Mouse (Mus musculus) forebrain, embryonic 14.5 days (tissue): ENCODE data around the gene Tlx3. TPM values are rescaled to one million over a fixed set of nuclear protein-coding genes. Genes with fewer than 3 reads are reported as not detected.
A peak's percentile ranks its signal among the peaks of the same experiment; 100 is the strongest.

Source experiments
- ATAC-seq: fragments of 200-750 bp; cut with Nextera tagmentation; 2 replicates; pipeline ENCODE4 v1.8.0; 2017; ENCODE audit warnings: mild to moderate bottlenecking, moderate library complexity
- DNase-seq: peaks from one replicate; pipeline ENCODE4 v3.0.0-alpha.2; 2015; ENCODE audit warnings: low spot score
- H3K27ac ChIP-seq: fragments of 300-500 bp; sonication (generic); 2 replicates; pipeline ENCODE4 v1.5.1; 2014; ENCODE audit warnings: low read depth, mild to moderate bottlenecking, control low read depth, low read length, moderate library complexity
- H3K27me3 ChIP-seq: fragments of 300-500 bp; sonication (generic); replicated peaks from 2 replicates; pipeline ENCODE4 v1.6.1; 2014; ENCODE audit warnings: low read length, control low read depth, mixed read lengths; ENCODE audit not compliant: control insufficient read depth, insufficient read depth
- H3K36me3 ChIP-seq: fragments of 300-500 bp; sonication (generic); 2 replicates; pipeline ENCODE4 v1.6.1; 2014; ENCODE audit warnings: low read length, control low read depth; ENCODE audit not compliant: control insufficient read depth, insufficient read depth
- H3K4me1 ChIP-seq: fragments of 300-500 bp; sonication (generic); 2 replicates; pipeline ENCODE4 v1.6.1; 2014; ENCODE audit warnings: antibody characterized with exemption, low read length, control low read depth; ENCODE audit not compliant: control insufficient read depth, insufficient read depth
- H3K4me2 ChIP-seq: fragments of 300-500 bp; sonication (generic); 2 replicates; pipeline ENCODE4 v1.6.1; 2014; ENCODE audit warnings: mild to moderate bottlenecking, control low read depth, low read length
- H3K4me3 ChIP-seq: fragments of 300-500 bp; sonication (generic); 2 replicates; pipeline ENCODE4 v1.5.1; 2014; ENCODE audit warnings: low read depth, low read length, control low read depth
- H3K9ac ChIP-seq: fragments of 300-500 bp; sonication (generic); 2 replicates; pipeline ENCODE4 v1.6.1; 2014; ENCODE audit warnings: mild to moderate bottlenecking, low read length, control low read depth, moderate library complexity
- H3K9me3 ChIP-seq: fragments of 300-500 bp; sonication (generic); replicated peaks from 2 replicates; pipeline ENCODE4 v1.6.1; 2016; ENCODE audit warnings: low read length, control low read depth, mixed read lengths; ENCODE audit not compliant: control insufficient read depth
- WGBS: fragments of 180-500 bp; shearing (Covaris S2); extraction: QIAGEN DNeasy Blood & Tissue Kit; methylation state at CpG from one replicate; pipeline ENCODE4 v1.1.7; 2014; 5-methylcytosine and 5-hydroxymethylcytosine counted together
- polyA plus RNA-seq: library from polyadenylated mRNA; unstranded; fragments of >200 nt; fragmentation: Nextera tagmentation; extraction: Ambion mirVana; gene quantifications from 2 replicates; pipeline ENCODE4 v1.2.1, GENCODE M21; 2014

The Tlx3 gene
- polyA plus RNA-seq, 1 experiment from 2014 or later: not detected

- no peaks in the 10 kb centered on the region for H3K36me3 ChIP-seq
- H3K4me3 ChIP-seq: no peak overlapping the region
- no peaks in the 10 kb centered on the region; the same call in 1 of the 2 replicates for H3K9me3 ChIP-seq
- H3K9ac ChIP-seq: no peak overlapping the region
- peaks cover 60% of the 10 kb centered on the region for H3K27me3 ChIP-seq
- no peak overlapping the region for H3K4me2 ChIP-seq
- H3K27ac ChIP-seq: no peak overlapping the region
- no peak for DNase-seq
- no peaks in the 10 kb centered on the region for H3K4me1 ChIP-seq
- no peak for ATAC-seq
- WGBS: under 1% methylated on average over 12 of the region's 12 CpGs
Measured at GRCm38 (mm10) chr11:33193695-33194094, 9.7 kb downstream of the Tlx3 start.

DNA sequence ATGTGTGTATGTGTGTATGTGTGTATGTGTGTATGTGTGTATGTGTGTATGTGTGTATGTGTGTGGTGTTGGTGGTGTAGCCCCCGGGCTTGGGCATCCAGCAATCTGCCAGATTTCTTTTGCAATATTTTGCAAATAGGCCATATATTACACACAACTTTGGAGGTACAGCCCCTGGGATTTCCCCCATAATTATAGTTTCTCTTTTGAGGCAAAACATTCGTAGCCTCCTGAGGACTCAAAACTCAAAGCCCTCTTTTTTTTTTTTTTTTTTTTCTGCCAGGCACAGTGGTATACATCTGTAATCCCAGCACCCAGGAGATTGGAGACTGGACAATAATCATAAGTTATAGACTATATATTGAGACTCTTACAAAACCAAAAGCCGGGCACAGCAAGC lies 21.6 kb downstream of the Tlx3 start:
- H3K4me2 ChIP-seq: no peak overlapping the region
- no peaks in the 10 kb centered on the region for H3K36me3 ChIP-seq
- no peak overlapping the region for H3K9ac ChIP-seq
- DNase-seq (no peak), ATAC-seq (no peak)
- H3K9me3 ChIP-seq: no peaks in the 10 kb centered on the region
- H3K27ac ChIP-seq: no peak overlapping the region
- H3K27me3 ChIP-seq: peaks cover 21% of the 10 kb centered on the region; the same call in 1 of the 2 replicates
- H3K4me1 ChIP-seq: peaks cover 9% of the 10 kb centered on the region; the same call in 1 of the 2 replicates
- WGBS: 71% methylated on average over 3 of the region's 3 CpGs
- no peak overlapping the region for H3K4me3 ChIP-seq

DNA sequence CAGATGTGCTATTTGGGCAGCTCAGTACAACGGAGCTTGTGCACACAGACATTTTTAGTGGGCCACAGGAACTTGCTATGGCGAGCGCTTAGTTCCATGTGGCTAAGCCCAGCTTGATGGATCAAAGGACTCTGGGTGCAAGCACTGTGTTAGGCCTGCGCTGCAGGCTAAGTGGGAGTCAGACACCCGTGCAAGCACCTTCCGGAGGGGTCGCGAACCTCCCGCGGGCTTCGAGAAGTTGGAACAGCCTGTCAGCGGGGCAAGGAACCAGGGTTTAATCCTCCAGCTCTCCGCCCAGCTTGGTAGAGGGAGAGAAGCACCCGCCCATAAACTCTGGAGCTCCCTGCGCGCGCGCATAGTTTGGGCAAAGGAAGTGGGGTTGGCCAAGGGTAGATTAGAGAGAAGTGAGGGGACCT lies 22.7 kb downstream of the Tlx3 start:
- Histone ChIP-seq H3K36me3 (no peaks in the 10 kb centered on the region), H3K9ac (no peak overlapping the region), H3K27ac (no peak overlapping the region), H3K9me3 (no peaks in the 10 kb centered on the region), H3K4me3 (no peak overlapping the region), H3K27me3 (peaks cover 21% of the 10 kb centered on the region), H3K4me1 (peaks cover 9% of the 10 kb centered on the region; the same call in 1 of the 2 replicates), H3K4me2 (peak overlapping the region; percentile 39)
- DNase-seq (no peak), ATAC-seq (peak; percentile 23; the same call in 1 of the 2 replicates)
- 3% methylated on average over 17 of the region's 18 CpGs for WGBS

DNA sequence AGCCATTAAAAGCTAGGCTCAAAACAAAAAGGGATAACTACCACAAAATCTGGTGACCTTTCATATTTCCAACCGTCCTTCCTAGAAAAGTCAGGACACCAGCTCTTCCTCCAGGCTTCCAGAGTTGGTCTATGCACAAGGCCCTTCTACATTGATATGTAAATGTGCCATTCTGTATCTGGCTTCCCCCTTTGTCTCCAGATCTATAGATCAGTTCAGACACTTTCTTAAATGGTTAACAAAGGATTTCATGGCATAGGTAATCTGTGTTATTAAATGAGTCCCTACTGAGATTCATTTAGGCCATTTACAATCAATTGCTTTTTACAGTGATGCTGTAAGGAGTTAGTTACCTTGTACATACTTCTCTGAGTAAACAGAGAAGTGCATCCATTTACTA lies 23.6 kb downstream of the Tlx3 start:
- no peak for ATAC-seq

GRCm38 (mm10) chr11:33176525-33177245 lies 26.7 kb downstream of the Tlx3 start:
- Histone ChIP-seq H3K27me3 (peaks cover 21% of the 10 kb centered on the region), H3K4me2 (no peak overlapping the region), H3K4me1 (peaks cover 9% of the 10 kb centered on the region; the same call in 1 of the 2 replicates), H3K9me3 (no peaks in the 10 kb centered on the region), H3K4me3 (no peak overlapping the region), H3K36me3 (no peaks in the 10 kb centered on the region), H3K27ac (no peak overlapping the region), H3K9ac (no peak overlapping the region)
- DNase-seq (peak; percentile 83), ATAC-seq (peak; percentile 79)
- 34% methylated on average over 20 of the region's 20 CpGs for WGBS

More for the DNA sequence above, 23.6 kb downstream of the Tlx3 start:
- Histone ChIP-seq H3K4me3 (no peak overlapping the region), H3K4me1 (peaks cover 9% of the 10 kb centered on the region; the same call in 1 of the 2 replicates), H3K27me3 (peaks cover 21% of the 10 kb centered on the region), H3K27ac (no peak overlapping the region), H3K36me3 (no peaks in the 10 kb centered on the region), H3K9me3 (no peaks in the 10 kb centered on the region), H3K4me2 (no peak overlapping the region), H3K9ac (no peak overlapping the region)
- 6% methylated on average over 1 of the region's 1 CpGs for WGBS
- no peak for DNase-seq

GRCm38 (mm10) chr11:33175768-33176167 lies 27.6 kb downstream of the Tlx3 start:
- peaks cover 5% of the 10 kb centered on the region; the same call in 1 of the 2 replicates for H3K4me1 ChIP-seq
- no peaks in the 10 kb centered on the region for H3K9me3 ChIP-seq
- no peak overlapping the region for H3K27ac ChIP-seq
- WGBS: 83% methylated on average over 2 of the region's 3 CpGs
- H3K36me3 ChIP-seq: no peaks in the 10 kb centered on the region
- ATAC-seq (no peak), DNase-seq (no peak)
- no peak overlapping the region for H3K4me2 ChIP-seq
- H3K9ac ChIP-seq: no peak overlapping the region
- no peak overlapping the region for H3K4me3 ChIP-seq
- H3K27me3 ChIP-seq: peaks cover 16% of the 10 kb centered on the region

- no peaks in the 10 kb centered on the region for H3K9me3 ChIP-seq
- no peaks in the 10 kb centered on the region for H3K4me1 ChIP-seq
- H3K27me3 ChIP-seq: no peaks in the 10 kb centered on the region
- H3K4me3 ChIP-seq: no peak overlapping the region
- no peak overlapping the region for H3K4me2 ChIP-seq
- no peak overlapping the region for H3K9ac ChIP-seq
- ATAC-seq: no peak
- H3K27ac ChIP-seq: no peak overlapping the region
- peak; percentile 59 for DNase-seq
- H3K36me3 ChIP-seq: no peaks in the 10 kb centered on the region
- 12% methylated on average over 9 of the region's 9 CpGs for WGBS
Measured at GRCm38 (mm10) chr11:33170489-33170888, 32.9 kb downstream of the Tlx3 start.

GRCm38 (mm10) chr11:33162998-33163506 lies 40.3 kb downstream of the Tlx3 start, which contains the start of gene Npm1:
Npm1 (minus strand) TSS chr11:33163206.
- H3K4me3 ChIP-seq: peak within 1 kb of the TSS; percentile 93
- no peaks in the 10 kb centered on the region for H3K9me3 ChIP-seq
- peak within 1 kb of the TSS; percentile 94 for H3K9ac ChIP-seq
- H3K4me2 ChIP-seq: peak within 1 kb of the TSS; percentile 90
- peak; percentile 100 for DNase-seq
- peaks cover 7% of the 10 kb centered on the region; the same call in 1 of the 2 replicates for H3K4me1 ChIP-seq
- peak within 1 kb of the TSS; percentile 94 for H3K27ac ChIP-seq
- peak; percentile 97 for ATAC-seq
- WGBS: 4% methylated on average over 47 of the region's 49 CpGs
- no peaks in the 10 kb centered on the region for H3K27me3 ChIP-seq
- peaks cover 30% of the 10 kb centered on the region for H3K36me3 ChIP-seq
